Mouse (Mus musculus): ENCODE measurements at regions not wholly inside any gene's neighbourhood (a gene's known extent, or its start where the extent isn't known, plus 50 kb on each side); places are given as distances from the start of the nearest gene placed in this dataset.

- DNase-seq = no peak
Observed at GRCm38 (mm10) chr2:101371834-101372493, 252.6 kb upstream of the Rag2 start.

- DNase-seq = no peak
Observed at GRCm38 (mm10) chr2:101380595-101380994, 243.9 kb upstream of the Rag2 start.

DNA sequence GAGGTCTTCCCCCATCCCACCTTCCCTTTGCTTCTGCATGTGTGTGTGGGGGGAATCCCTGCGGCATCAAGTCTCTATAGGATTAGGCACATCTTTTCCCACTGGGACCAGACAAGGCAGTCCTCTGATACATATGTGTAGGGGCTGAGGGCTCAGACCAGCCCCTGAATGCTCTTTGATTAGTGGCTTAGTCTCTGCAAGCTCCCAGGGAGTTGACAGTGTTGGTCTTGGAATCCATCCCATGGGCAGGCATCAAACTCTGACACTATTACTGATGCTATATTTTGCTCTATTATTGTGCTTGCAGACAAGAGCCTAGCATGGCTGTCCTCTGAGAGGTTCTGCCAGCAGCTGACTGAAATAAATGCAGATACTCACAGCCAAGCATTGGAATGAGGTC, 209.5 kb upstream of the Rag2 start:
- no peak for DNase-seq

- no peak for DNase-seq
Observed at GRCm38 (mm10) chr2:101416702-101417101, 207.8 kb upstream of the Rag2 start.

DNA sequence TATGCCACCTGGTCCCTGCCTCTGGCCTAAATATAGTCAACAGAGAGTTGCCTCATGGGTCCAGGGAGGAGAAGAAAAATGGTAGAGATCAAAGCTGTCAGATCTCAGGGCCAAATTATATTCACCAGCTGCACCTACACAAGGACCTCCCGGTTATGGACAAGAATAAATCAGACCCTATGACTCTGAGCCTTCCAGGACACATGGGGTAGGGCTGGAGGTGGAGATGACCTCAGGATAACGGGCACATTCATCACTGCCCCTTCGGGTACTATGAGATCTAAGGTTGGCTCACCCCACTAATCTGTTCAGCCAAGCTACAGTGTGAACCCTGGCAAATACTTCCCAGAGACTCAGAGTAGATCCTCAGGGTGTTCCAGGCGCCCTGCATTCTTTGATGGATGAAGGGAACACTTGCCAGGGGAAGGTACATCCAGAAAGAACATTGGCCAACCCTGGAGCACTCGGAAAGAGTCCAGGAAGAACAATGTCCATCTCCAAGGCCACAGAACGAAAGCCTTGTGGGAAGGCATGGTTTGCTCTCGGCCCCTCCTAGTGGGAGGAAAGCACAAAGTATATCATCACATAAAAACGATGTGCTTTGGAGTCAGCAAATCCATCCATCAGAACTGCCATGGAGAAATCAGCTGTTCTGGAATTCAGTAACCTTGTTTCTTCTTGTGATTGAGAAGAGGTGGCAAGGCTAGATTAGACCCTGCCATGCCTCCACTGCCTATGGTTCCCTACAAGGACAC, 191.2 kb upstream of the Rag2 start:
- no peak for DNase-seq

DNA sequence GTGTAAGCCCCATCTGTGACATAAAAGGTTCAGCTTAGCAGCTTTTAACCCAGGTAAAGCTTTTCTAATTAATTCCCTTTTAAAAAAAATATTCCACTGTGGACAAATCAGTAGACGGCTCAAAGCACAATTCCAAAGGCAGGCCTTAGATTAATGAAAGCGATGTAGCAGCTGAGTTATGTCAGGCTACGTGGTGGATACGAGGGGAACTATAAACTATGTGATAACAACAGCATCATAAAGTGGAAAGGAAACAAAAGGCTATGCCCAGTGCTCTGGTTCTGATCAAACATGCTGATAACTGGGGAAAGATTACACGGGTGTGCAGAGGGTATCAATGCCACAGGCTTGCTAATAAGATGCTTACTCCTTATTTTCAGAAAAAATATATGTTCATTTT, 184.3 kb upstream of the Rag2 start:
- no peak for DNase-seq

DNA sequence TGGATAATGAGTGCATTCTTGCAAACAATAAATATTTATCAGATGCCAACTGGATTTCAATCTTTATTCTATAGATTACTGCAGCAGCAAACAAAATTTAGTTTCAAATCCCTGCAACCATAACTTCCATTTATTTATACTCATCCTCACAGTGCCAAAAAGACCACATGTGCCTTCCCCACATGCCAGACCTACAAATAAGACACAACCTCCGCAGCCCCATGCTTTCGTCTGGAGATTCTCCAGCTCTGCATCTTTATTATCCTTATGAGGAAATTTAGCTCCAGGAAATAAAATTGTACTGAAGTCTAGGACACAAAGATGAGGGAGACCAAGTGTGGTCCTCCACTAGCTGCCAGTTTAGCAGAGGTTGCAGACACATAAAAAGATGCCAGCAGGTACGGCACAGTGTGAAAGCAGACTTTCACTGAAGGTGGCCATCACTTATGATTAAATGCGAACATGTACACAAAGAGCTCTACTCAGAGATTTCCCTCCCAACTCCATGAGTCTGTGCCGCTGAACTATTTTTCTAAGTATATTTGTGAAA, 183.4 kb upstream of the Rag2 start:
- DNase-seq = no peak

DNA sequence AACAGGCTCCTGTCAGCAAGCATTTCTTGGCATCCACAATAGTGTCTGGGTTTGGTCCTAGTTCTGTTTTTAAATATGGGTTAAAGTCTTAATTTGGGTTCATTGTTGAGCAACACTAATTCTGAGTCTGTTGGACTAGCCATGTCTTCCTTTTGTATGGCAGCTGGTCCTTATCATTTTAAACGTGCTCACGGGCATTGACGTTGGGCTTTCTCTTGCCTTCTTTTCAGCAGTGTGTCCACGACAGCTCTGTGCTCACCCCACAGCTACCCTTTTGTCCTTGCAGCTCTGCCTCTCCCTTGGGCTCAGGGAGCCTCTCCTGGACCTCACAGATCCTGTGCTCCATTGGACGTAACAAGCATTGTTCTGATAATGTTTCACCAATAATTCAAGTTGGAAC, 168.9 kb upstream of the Rag2 start:
- no peak for DNase-seq

GRCm38 (mm10) chr2:101458959-101459358, 165.6 kb upstream of the Rag2 start:
- DNase-seq = no peak

DNA sequence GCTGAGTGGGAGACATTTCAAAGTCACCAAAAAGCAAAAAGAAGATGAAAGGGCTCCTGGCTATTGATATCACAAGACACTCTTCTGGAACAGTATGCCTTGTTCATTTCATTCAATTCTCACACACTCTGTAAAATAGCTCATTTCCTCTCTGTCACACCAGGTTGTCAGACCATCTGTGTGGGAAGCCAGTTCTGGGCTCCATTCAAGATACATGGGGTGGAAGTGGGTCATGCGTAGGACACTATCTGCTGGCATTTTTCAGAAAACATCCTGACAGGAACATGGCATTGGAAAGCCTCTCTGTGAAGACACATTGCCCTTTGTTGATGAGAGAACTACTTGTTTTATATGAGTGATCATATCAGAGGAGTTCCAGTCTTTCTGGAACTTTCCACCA, 162.1 kb upstream of the Rag2 start:
- DNase-seq = no peak

- DNase-seq = no peak
Observed at GRCm38 (mm10) chr2:101464291-101465140, 160.0 kb upstream of the Rag2 start.

DNA sequence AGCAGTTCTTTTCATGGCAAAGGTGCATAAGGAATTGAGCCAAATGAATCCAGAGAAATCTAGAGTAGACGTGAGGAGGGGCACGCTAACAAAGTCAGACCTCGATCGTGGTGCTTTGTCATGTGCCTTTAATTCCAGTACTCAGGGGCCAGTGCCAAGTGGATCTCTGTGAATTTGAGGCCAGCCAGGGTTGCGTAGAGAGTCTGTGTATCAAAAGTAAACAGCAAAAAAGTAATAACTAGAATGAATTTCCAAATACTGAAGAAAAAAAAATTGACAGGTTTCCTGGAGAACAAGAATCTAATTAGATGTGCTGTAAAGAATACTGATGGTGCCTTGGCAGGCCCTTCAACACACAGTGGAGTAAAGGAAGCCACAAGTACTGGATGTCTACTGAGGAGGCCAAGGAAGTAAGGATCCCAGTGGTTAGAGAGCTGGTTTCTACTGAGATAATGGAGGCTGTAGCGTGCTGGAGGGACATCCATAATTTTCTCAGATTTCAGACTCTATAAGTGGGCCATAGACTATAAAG, 153.9 kb upstream of the Rag2 start:
- DNase-seq = no peak

DNA sequence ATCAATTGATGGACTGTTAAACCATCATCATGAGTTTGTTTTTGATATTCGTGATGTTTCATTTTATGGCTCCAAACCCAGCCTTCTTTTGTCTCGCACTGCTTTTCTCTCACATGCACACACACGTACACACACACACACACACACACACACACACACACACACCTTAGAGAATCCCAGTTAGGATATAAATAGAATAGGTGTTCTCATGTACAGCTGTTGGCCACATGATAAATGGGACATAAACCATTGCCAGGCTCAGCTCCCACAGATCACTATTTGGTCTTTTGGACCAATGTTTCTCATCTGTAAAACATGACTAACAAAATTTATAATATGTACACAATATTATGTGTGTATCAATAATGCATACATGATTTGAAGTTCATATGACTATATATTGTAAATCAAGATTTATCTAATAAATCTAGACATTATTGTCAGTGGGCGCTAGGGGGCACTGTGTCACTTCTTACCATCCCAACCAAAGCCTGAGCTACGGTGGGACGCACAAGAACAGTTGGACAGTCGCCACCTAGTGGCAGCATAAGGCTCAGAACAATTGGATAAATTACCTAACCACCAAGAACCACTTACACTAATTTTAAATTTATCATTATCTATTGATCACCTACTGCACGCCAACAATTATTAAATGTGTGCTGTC, 151.9 kb upstream of the Rag2 start:
- DNase-seq = peak; percentile 90

DNA sequence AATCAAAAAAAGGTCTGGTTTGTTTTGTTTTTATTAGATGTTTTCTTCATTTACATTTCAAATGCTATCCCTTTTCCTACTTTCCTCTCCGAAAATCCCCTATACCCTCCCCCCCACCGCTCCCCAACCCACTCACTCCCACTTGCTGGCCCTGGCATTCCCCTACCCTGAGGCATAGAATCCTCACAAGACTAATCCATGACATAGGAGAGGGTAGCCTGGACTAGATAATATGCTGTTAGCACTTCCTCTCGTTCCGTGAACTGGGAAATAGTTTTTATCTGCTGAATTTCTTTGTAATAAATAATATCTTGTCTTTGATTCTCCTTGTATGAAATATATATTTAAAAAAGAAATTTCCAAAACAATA, 151.4 kb upstream of the Rag2 start:
- DNase-seq = no peak

DNA sequence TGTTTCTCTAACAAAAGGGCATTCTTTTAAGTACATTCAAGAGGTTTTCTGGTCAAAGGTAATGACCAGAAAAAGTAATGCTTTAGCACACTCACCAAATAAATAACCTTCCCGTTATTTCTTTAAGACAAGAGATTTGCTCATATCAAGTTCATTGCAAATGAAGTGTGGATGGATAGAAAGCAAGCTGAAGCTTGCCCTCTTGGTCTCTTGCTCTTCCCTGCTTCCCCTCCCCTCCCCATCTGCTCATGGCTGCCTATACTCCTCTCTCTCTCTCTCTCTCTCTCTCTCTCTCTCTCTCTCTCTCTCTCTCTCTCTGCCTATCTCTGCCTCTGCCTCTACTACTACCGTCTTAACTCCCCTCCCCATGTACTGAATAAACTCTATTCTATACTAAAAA, 147.7 kb upstream of the Rag2 start:
- DNase-seq = no peak

- DNase-seq = no peak
Observed at GRCm38 (mm10) chr2:101490207-101490606, 134.3 kb upstream of the Rag2 start.

DNA sequence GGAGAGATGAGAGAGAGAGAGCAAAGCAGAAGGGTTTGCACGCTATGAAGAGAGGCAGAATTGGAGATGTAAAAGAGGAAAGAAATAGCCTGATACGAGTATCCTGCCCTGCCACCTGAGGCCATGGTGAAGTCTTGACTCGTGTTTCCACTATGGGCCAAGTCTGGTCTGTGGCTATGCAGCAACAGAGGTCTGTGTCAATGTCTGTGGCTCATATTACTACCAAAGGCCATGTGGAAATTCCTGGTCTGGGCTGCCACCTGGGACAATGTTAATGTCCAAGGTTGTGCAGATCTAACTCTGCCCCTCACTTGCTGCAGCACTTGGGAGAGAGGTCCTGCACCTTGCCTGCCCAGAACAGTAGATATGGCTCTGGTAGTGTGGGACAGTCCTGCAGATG, 132.8 kb upstream of the Rag2 start:
- no peak for DNase-seq

DNA sequence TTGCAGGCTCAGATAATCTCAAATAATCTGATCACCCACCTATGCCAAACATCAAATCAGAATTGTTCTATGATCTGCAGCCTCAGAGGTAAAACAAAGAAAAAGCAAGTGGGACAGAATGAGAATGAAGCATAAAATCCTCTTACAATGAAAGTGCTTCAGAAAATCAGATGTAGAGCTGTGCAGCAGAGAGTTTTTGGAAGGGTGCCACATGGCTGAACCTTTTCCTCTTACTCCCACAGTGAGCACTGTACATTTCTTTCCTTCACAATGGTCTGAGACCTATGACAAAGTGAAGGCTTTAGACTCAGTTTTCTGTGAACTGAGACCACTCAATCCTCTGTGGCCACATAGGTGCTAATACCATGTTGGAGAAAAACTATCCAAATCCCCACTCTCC, 116.4 kb upstream of the Rag2 start:
- no peak for DNase-seq

Data from thymus, postnatal 25 days (tissue).